Mouse (Mus musculus): ENCODE data around the gene H2afj.

H2afj gene

GRCm38 (mm10) chr6:136806819-136807218 lies 1.2 kb upstream of the H2afj start:
- no peak for DNase-seq

GRCm38 (mm10) chr6:136807395-136808013 lies 540 bp upstream of the H2afj start:
- no peak for DNase-seq

- DNase-seq: peak in 1 of 2 experiments; percentile 36
Observed at GRCm38 (mm10) chr6:136808631-136809046, 595 bp downstream of the H2afj start.

GRCm38 (mm10) chr6:136809077-136809476 lies 1.0 kb downstream of the H2afj start:
- peak in 1 of 2 experiments; percentile 29 for DNase-seq

- DNase-seq: no peak
Observed at GRCm38 (mm10) chr6:136809673-136810072, 1.6 kb downstream of the H2afj start.

- no peak for DNase-seq
Observed at GRCm38 (mm10) chr6:136811196-136811595, 3.2 kb downstream of the H2afj start.

- DNase-seq: no peak
Observed at GRCm38 (mm10) chr6:136813117-136813516, 5.1 kb downstream of the H2afj start.

- DNase-seq: no peak
Observed at GRCm38 (mm10) chr6:136815381-136815780, 7.3 kb downstream of the H2afj start.

GRCm38 (mm10) chr6:136816826-136817225 lies 8.8 kb downstream of the H2afj start:
- DNase-seq: no peak

GRCm38 (mm10) chr6:136817549-136817948 lies 9.5 kb downstream of the H2afj start:
- no peak for DNase-seq

- no peak for DNase-seq
Observed at GRCm38 (mm10) chr6:136820381-136820780, 12.3 kb downstream of the H2afj start.

GRCm38 (mm10) chr6:136821086-136821485 lies 13.0 kb downstream of the H2afj start:
- no peak for DNase-seq

- no peak for DNase-seq
Observed at GRCm38 (mm10) chr6:136824987-136825386, 16.9 kb downstream of the H2afj start.

- no peak for DNase-seq
Observed at GRCm38 (mm10) chr6:136827116-136827515, 19.1 kb downstream of the H2afj start.

GRCm38 (mm10) chr6:136827516-136827880 lies 19.5 kb downstream of the H2afj start, which contains the start of gene BC049715:
Gene BC049715 (plus strand): TSS chr6:136827626.
- DNase-seq: no peak

GRCm38 (mm10) chr6:136827881-136828561 lies 20.0 kb downstream of the H2afj start, which contains the start of gene Wbp11:
Gene Wbp11 (minus strand): TSS chr6:136828233.
- peak; percentile 90 to 94 for DNase-seq

- DNase-seq: no peak
Observed at GRCm38 (mm10) chr6:136828681-136829080, 20.6 kb downstream of the H2afj start.

GRCm38 (mm10) chr6:136831712-136832111 lies 23.7 kb downstream of the H2afj start:
- DNase-seq: peak; percentile 42 to 54

GRCm38 (mm10) chr6:136835352-136835751 lies 27.3 kb downstream of the H2afj start, which contains the start of gene Smco3:
Gene Smco3 (minus strand): TSS chr6:136835452.
- no peak for DNase-seq

GRCm38 (mm10) chr6:136837323-136837722 lies 29.3 kb downstream of the H2afj start:
- DNase-seq: no peak

- no peak for DNase-seq
Observed at GRCm38 (mm10) chr6:136844903-136845302, 36.9 kb downstream of the H2afj start.

- no peak for DNase-seq
Observed at GRCm38 (mm10) chr6:136845706-136846480, 37.8 kb downstream of the H2afj start.

GRCm38 (mm10) chr6:136847267-136847666 lies 39.2 kb downstream of the H2afj start:
- DNase-seq: no peak

All from thymus, postnatal 36 days (tissue).